Mouse (Mus musculus) naive thymus-derived CD4-positive, alpha-beta T cell, adult 2 months (primary cell): Measurements from ENCODE around the gene Pde6b.

Experiments
- DNase-seq: peaks from one replicate; pipeline ENCODE4 v3.0.0-alpha.2; 2011; ENCODE audit warnings: low read depth

The Pde6b gene

DNA sequence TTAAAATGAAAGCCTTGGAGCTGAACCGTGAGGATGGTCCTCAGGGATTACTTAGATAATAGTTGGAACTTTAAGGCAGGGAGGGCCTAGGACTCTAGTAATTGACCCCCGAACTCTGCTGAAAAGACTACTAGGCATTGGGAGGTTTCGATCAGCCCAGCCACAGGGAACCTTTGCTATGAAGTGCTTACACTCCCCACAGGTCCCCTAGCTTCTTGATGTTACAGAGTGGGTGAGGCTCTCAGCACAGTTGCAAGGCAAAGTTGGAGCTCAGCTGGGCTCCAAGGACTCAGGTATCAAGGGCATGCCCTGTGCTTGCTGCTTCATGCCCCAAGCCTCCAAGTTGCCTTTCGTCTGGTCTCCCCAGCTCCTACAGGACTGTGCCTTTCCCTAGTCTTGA lies 74.3 kb downstream of the Pde6b start:
- DNase-seq, result peak; percentile 31

DNA sequence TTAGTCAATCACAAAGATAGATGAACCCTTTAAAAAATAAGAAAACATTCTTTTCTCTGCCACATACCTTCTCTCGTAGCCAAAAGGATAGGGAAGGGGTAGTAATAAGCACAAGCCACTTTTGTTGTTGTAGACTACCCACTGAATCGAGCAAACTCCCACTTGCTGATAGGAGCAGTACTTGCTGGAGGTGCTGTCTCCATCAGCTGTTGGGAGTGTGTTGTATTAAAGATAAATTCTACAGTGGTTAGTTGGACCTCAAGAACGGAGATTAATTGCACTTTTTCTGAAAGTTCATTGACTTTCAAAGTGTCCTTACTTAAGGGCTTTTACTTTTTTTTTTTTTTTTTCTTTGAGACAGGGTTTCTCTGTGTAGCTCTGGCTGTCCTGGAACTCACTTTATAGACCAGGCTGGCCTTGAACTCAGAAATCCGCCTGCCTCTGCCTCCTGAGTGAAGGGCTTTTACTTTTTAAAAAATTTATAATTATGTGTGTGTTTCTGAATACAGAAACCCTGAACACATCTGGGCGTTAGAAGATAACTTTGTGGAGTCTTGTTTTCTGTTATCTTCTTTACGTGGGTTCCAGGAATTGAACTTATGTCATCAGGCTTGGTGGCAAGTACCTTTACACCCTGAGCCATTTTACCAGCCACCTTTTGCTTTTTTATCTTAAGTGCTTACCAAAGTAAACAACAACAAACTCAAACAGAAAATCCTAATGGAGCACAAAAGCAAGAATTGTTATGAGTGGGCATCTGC lies 77.1 kb downstream of the Pde6b start:
- DNase-seq, result no peak

DNA sequence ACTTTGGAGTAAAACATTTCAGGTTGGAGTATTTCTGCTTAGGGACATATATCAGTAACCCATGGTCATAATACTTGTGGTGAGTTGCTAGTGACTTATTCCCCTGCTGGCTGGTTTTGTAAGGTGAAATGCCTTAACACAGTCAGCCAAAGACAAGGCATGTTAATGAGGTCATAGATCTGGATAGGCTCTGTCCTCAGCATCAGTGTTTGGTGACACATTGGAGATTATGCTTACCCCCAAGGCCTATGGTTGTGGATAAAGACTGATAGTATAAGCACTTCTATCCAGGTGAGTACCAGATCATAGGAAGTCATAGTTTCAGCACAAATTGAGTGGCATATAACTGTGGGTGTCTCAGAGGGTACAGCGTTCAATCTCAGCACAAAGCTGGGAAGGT lies 78.5 kb downstream of the Pde6b start:
- no peak for DNase-seq

DNA sequence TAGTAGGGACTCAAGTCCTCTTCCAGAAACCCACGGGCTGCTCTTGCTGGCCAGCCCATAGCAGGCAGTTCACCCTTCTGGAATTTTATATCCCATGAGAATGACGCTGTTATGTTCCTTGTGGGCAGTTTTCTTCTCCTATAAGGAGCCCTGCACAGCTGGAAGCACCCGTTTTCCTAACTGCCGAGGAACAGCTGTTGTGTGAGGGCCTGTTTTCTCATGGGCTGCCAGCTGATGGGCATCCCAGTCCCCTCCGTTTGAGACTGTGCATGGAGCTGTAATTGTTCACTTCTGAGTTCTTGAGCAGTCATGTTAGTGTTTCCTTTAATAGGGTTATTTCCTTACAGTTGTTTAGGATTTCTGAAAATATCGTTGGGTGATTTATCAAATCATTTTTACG lies 81.4 kb downstream of the Pde6b start:
- DNase-seq, result no peak

DNA sequence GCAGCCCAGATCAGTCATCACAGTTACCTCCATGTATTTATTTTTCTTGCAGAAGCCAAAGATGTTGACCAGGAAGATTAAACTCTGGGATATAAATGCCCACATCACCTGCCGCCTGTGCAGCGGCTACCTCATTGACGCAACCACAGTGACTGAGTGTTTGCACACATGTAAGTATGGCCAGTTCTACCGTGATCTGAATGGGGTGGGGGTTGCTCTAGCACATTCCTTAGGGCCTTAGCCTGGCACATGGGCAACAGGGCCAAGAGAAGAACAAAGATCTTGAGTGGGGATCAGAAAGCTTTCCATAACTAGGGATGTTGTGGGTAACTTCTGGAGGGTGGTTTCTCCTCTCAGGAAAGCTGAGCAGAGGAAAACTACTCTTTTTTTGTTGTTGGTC lies 85.5 kb downstream of the Pde6b start:
- DNase-seq, result no peak

DNA sequence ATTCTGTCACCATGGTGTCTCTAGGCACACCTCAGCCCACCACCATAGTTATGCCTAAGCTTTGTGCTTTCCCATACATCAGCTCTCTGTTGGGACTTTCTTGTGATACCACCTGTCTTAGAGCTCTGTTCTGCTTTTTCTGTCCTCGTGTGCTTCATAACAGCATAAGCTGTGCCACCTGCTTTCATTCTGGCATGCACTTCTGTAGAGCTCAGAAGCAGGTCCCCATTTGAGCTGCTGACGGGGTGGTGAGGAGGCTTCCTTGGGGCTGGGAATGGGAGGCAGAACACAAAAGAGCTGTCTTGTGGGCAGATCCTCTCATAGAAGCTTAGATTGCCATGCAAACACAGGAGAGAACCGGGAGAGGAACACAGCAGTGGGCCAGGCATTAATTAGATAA lies 87.8 kb downstream of the Pde6b start:
- no peak for DNase-seq
